Mouse (Mus musculus): Measurements from ENCODE around the gene Cmtm5. TPM values are rescaled to one million over a fixed set of nuclear protein-coding genes. Genes with fewer than 3 reads are reported as not detected.
"Not testable (repeated sequence)": the region's sequence is repeated elsewhere in the genome, so short reads cannot be mapped to it uniquely, and the experiment has no call there.

The Cmtm5 gene
- polyA plus RNA-seq, 1 experiment from 2014 or later: 3.4 TPM

- no peaks in the 10 kb centered on the region for H3K9me3 ChIP-seq (replicated peaks; ENCODE audit: control insufficient read depth, low read length)
- H3K4me3 ChIP-seq (replicated peaks; ENCODE audit: low read length): no peak overlapping the region
- ATAC-seq (ENCODE audit: insufficient read depth, low FRiP score): no peak
- no peaks in the 10 kb centered on the region for H3K4me1 ChIP-seq (ENCODE audit: control insufficient read depth, insufficient read depth, low read length)
- no peaks in the 10 kb centered on the region; the same call in 1 of the 2 replicates for H3K27me3 ChIP-seq (ENCODE audit: control insufficient read depth, insufficient read depth, low read length)
- no peak overlapping the region for H3K4me2 ChIP-seq (ENCODE audit: low read depth, low read length)
- H3K9ac ChIP-seq (ENCODE audit: low read length): no peak overlapping the region
- no peaks in the 10 kb centered on the region for H3K36me3 ChIP-seq (ENCODE audit: control insufficient read depth, insufficient read depth, low read length)
- H3K27ac ChIP-seq (ENCODE audit: low read length): no peak overlapping the region
- 52% methylated on average over 13 of the region's 13 CpGs for WGBS
Observed at GRCm38 (mm10) chr14:54941024-54941978, 5.2 kb downstream of the Cmtm5 start.

GRCm38 (mm10) chr14:54942479-54942878 is 6.4 kb downstream of the Cmtm5 start:
- H3K27ac ChIP-seq (ENCODE audit: low read length): no peak overlapping the region
- no peak overlapping the region for H3K4me3 ChIP-seq (replicated peaks; ENCODE audit: low read length)
- H3K9me3 ChIP-seq (replicated peaks; ENCODE audit: control insufficient read depth, low read length): no peaks in the 10 kb centered on the region
- no peak overlapping the region for H3K4me2 ChIP-seq (ENCODE audit: low read depth, low read length)
- H3K9ac ChIP-seq (ENCODE audit: low read length): no peak overlapping the region
- no peaks in the 10 kb centered on the region for H3K4me1 ChIP-seq (ENCODE audit: control insufficient read depth, insufficient read depth, low read length)
- H3K36me3 ChIP-seq (ENCODE audit: control insufficient read depth, insufficient read depth, low read length): no peaks in the 10 kb centered on the region
- ATAC-seq (ENCODE audit: insufficient read depth, low FRiP score): no peak
- H3K27me3 ChIP-seq (ENCODE audit: control insufficient read depth, insufficient read depth, low read length): no peaks in the 10 kb centered on the region; the same call in 1 of the 2 replicates
- WGBS: 88% methylated on average over 8 of the region's 8 CpGs

- Histone ChIP-seq H3K27me3 (ENCODE audit: control insufficient read depth, insufficient read depth, low read length) (no peaks in the 10 kb centered on the region), H3K9ac (ENCODE audit: low read length) (no peak overlapping the region), H3K36me3 (ENCODE audit: control insufficient read depth, insufficient read depth, low read length) (no peaks in the 10 kb centered on the region), H3K27ac (ENCODE audit: low read length) (no peak overlapping the region), H3K4me1 (ENCODE audit: control insufficient read depth, insufficient read depth, low read length) (no peaks in the 10 kb centered on the region), H3K4me3 (replicated peaks; ENCODE audit: low read length) (no peak overlapping the region), H3K4me2 (ENCODE audit: low read depth, low read length) (no peak overlapping the region), H3K9me3 (replicated peaks; ENCODE audit: control insufficient read depth, low read length) (no peaks in the 10 kb centered on the region)
- no peak for ATAC-seq (ENCODE audit: insufficient read depth, low FRiP score)
- WGBS: 94% methylated on average over 7 of the region's 7 CpGs
Observed at GRCm38 (mm10) chr14:54943971-54944370, 7.9 kb downstream of the Cmtm5 start.

GRCm38 (mm10) chr14:54944939-54945338 is 8.9 kb downstream of the Cmtm5 start:
- WGBS: 71% methylated on average over 2 of the region's 2 CpGs
- H3K4me2 ChIP-seq (ENCODE audit: low read depth, low read length): no peak overlapping the region
- H3K27me3 ChIP-seq (ENCODE audit: control insufficient read depth, insufficient read depth, low read length): no peaks in the 10 kb centered on the region
- no peak overlapping the region for H3K4me3 ChIP-seq (replicated peaks; ENCODE audit: low read length)
- ATAC-seq (ENCODE audit: insufficient read depth, low FRiP score): no peak
- H3K4me1 ChIP-seq (ENCODE audit: control insufficient read depth, insufficient read depth, low read length): no peaks in the 10 kb centered on the region
- no peak overlapping the region for H3K27ac ChIP-seq (ENCODE audit: low read length)
- H3K9ac ChIP-seq (ENCODE audit: low read length): no peak overlapping the region
- no peaks in the 10 kb centered on the region for H3K36me3 ChIP-seq (ENCODE audit: control insufficient read depth, insufficient read depth, low read length)
- H3K9me3 ChIP-seq (replicated peaks; ENCODE audit: control insufficient read depth, low read length): no peaks in the 10 kb centered on the region

GRCm38 (mm10) chr14:54945975-54946704 is 10.1 kb downstream of the Cmtm5 start:
- Histone ChIP-seq H3K4me2 (ENCODE audit: low read depth, low read length) (no peak overlapping the region), H3K4me1 (ENCODE audit: control insufficient read depth, insufficient read depth, low read length) (no peaks in the 10 kb centered on the region), H3K9me3 (replicated peaks; ENCODE audit: control insufficient read depth, low read length) (no peaks in the 10 kb centered on the region), H3K9ac (ENCODE audit: low read length) (no peak overlapping the region), H3K4me3 (replicated peaks; ENCODE audit: low read length) (no peak overlapping the region), H3K27me3 (ENCODE audit: control insufficient read depth, insufficient read depth, low read length) (no peaks in the 10 kb centered on the region), H3K36me3 (ENCODE audit: control insufficient read depth, insufficient read depth, low read length) (no peaks in the 10 kb centered on the region), H3K27ac (ENCODE audit: low read length) (no peak overlapping the region)
- WGBS: 72% methylated on average over 19 of the region's 19 CpGs
- ATAC-seq (ENCODE audit: insufficient read depth, low FRiP score): no peak

- not testable (repeated sequence) for ATAC-seq (ENCODE audit: insufficient read depth, low FRiP score); H3K27ac ChIP-seq (ENCODE audit: low read length); H3K36me3 ChIP-seq (ENCODE audit: control insufficient read depth, insufficient read depth, low read length); H3K9ac ChIP-seq (ENCODE audit: low read length); H3K9me3 ChIP-seq (replicated peaks; ENCODE audit: control insufficient read depth, low read length); H3K4me3 ChIP-seq (replicated peaks; ENCODE audit: low read length); H3K4me2 ChIP-seq (ENCODE audit: low read depth, low read length); H3K27me3 ChIP-seq (ENCODE audit: control insufficient read depth, insufficient read depth, low read length); H3K4me1 ChIP-seq (ENCODE audit: control insufficient read depth, insufficient read depth, low read length)
- WGBS: 86% methylated on average over 10 of the region's 11 CpGs
Observed at GRCm38 (mm10) chr14:54947008-54947407, 10.9 kb downstream of the Cmtm5 start.

GRCm38 (mm10) chr14:54948781-54949180 is 12.7 kb downstream of the Cmtm5 start:
- 81% methylated on average over 9 of the region's 9 CpGs for WGBS
- H3K4me3 ChIP-seq (replicated peaks; ENCODE audit: low read length): no peak overlapping the region
- no peak overlapping the region for H3K9ac ChIP-seq (ENCODE audit: low read length)
- H3K27ac ChIP-seq (ENCODE audit: low read length): no peak overlapping the region
- ATAC-seq (ENCODE audit: insufficient read depth, low FRiP score): no peak
- no peak overlapping the region for H3K4me2 ChIP-seq (ENCODE audit: low read depth, low read length)
- no peaks in the 10 kb centered on the region for H3K36me3 ChIP-seq (ENCODE audit: control insufficient read depth, insufficient read depth, low read length)
- no peaks in the 10 kb centered on the region for H3K27me3 ChIP-seq (ENCODE audit: control insufficient read depth, insufficient read depth, low read length)
- H3K4me1 ChIP-seq (ENCODE audit: control insufficient read depth, insufficient read depth, low read length): no peaks in the 10 kb centered on the region
- no peaks in the 10 kb centered on the region for H3K9me3 ChIP-seq (replicated peaks; ENCODE audit: control insufficient read depth, low read length)

- Histone ChIP-seq H3K9me3 (replicated peaks; ENCODE audit: control insufficient read depth, low read length) (no peaks in the 10 kb centered on the region), H3K4me1 (ENCODE audit: control insufficient read depth, insufficient read depth, low read length) (no peaks in the 10 kb centered on the region), H3K4me3 (replicated peaks; ENCODE audit: low read length) (no peak overlapping the region), H3K36me3 (ENCODE audit: control insufficient read depth, insufficient read depth, low read length) (no peaks in the 10 kb centered on the region), H3K9ac (ENCODE audit: low read length) (no peak overlapping the region), H3K27ac (ENCODE audit: low read length) (no peak overlapping the region), H3K4me2 (ENCODE audit: low read depth, low read length) (no peak overlapping the region), H3K27me3 (ENCODE audit: control insufficient read depth, insufficient read depth, low read length) (no peaks in the 10 kb centered on the region)
- WGBS: 52% methylated on average over 12 of the region's 12 CpGs
- no peak for ATAC-seq (ENCODE audit: insufficient read depth, low FRiP score)
Observed at GRCm38 (mm10) chr14:54950493-54950892, 14.4 kb downstream of the Cmtm5 start.

- Histone ChIP-seq H3K4me3 (replicated peaks; ENCODE audit: low read length) (no peak overlapping the region), H3K27me3 (ENCODE audit: control insufficient read depth, insufficient read depth, low read length) (no peaks in the 10 kb centered on the region), H3K36me3 (ENCODE audit: control insufficient read depth, insufficient read depth, low read length) (no peaks in the 10 kb centered on the region), H3K4me1 (ENCODE audit: control insufficient read depth, insufficient read depth, low read length) (no peaks in the 10 kb centered on the region), H3K27ac (ENCODE audit: low read length) (no peak overlapping the region), H3K4me2 (ENCODE audit: low read depth, low read length) (no peak overlapping the region), H3K9me3 (replicated peaks; ENCODE audit: control insufficient read depth, low read length) (no peaks in the 10 kb centered on the region), H3K9ac (ENCODE audit: low read length) (no peak overlapping the region)
- no peak for ATAC-seq (ENCODE audit: insufficient read depth, low FRiP score)
- WGBS: 81% methylated on average over 6 of the region's 6 CpGs
Observed at GRCm38 (mm10) chr14:54951587-54951986, 15.5 kb downstream of the Cmtm5 start.

All from stomach, embryonic 16.5 days (tissue).